Mouse (Mus musculus): ENCODE measurements around the gene Tuba4a. TPM values are rescaled to one million over a fixed set of nuclear protein-coding genes. Genes with fewer than 3 reads are reported as not detected.
A peak's percentile ranks its signal among the peaks of the same experiment; 100 is the strongest.
"Not testable (repeated sequence)": the region's sequence is repeated elsewhere in the genome, so short reads cannot be mapped to it uniquely, and the experiment has no call there.

The Tuba4a gene
- polyA plus RNA-seq, 1 experiment from 2014 or later = 282 TPM

DNA sequence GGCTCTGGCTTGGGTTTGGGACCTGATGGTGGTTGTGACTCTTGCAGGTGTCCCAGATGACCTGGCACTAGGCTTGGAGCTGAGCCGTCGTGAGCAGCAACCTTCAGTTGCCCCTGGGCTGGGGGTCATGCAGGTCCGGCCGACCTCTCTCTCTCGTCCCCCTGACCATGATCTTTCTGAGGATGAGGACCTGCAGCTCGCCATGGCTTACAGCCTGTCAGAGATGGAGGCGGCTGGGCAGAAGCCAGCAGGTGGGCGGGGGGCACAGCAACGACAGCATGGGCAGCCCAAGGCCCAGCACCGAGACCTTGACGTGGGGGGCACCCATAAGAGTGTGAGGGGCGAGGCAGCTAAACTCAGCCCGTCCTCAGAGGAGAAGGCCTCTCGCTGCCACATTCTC lies 23.7 kb upstream of the Tuba4a start:
- H3K36me3 ChIP-seq (ENCODE audit: control insufficient read depth, insufficient read depth, low read length) = no peaks in the 10 kb centered on the region; the same call in 1 of the 2 replicates
- ATAC-seq (replicated peaks; ENCODE audit: low FRiP score) (no peak), DNase-seq (ENCODE audit: low spot score) (no peak)
- H3K27ac ChIP-seq (ENCODE audit: low read depth, low read length) = no peak overlapping the region
- no peak overlapping the region for H3K4me3 ChIP-seq (ENCODE audit: low read depth, low read length)
- no peak overlapping the region for H3K4me2 ChIP-seq
- H3K9ac ChIP-seq (ENCODE audit: low read depth, low read length) = no peak overlapping the region
- no peaks in the 10 kb centered on the region; the same call in 1 of the 2 replicates for H3K27me3 ChIP-seq (replicated peaks; ENCODE audit: control insufficient read depth, insufficient read depth, low read length)
- 88% methylated on average over 14 of the region's 14 CpGs for WGBS
- peaks cover 8% of the 10 kb centered on the region for H3K4me1 ChIP-seq (replicated peaks; ENCODE audit: control insufficient read depth, insufficient read depth, low read length)
- H3K9me3 ChIP-seq (ENCODE audit: control insufficient read depth, low read length) = no peaks in the 10 kb centered on the region

GRCm38 (mm10) chr1:75239591-75239990 lies 19.9 kb upstream of the Tuba4a start:
- no peak overlapping the region for H3K9ac ChIP-seq (ENCODE audit: low read depth, low read length)
- WGBS = 89% methylated on average over 10 of the region's 10 CpGs
- DNase-seq (ENCODE audit: low spot score) (no peak), ATAC-seq (replicated peaks; ENCODE audit: low FRiP score) (no peak)
- H3K36me3 ChIP-seq (ENCODE audit: control insufficient read depth, insufficient read depth, low read length) = no peaks in the 10 kb centered on the region; the same call in 1 of the 2 replicates
- peaks cover 4% of the 10 kb centered on the region; the same call in 1 of the 2 replicates for H3K4me1 ChIP-seq (replicated peaks; ENCODE audit: control insufficient read depth, insufficient read depth, low read length)
- no peak overlapping the region for H3K4me2 ChIP-seq
- H3K9me3 ChIP-seq (ENCODE audit: control insufficient read depth, low read length) = no peaks in the 10 kb centered on the region
- no peaks in the 10 kb centered on the region for H3K27me3 ChIP-seq (replicated peaks; ENCODE audit: control insufficient read depth, insufficient read depth, low read length)
- H3K4me3 ChIP-seq (ENCODE audit: low read depth, low read length) = no peak overlapping the region
- no peak overlapping the region for H3K27ac ChIP-seq (ENCODE audit: low read depth, low read length)

DNA sequence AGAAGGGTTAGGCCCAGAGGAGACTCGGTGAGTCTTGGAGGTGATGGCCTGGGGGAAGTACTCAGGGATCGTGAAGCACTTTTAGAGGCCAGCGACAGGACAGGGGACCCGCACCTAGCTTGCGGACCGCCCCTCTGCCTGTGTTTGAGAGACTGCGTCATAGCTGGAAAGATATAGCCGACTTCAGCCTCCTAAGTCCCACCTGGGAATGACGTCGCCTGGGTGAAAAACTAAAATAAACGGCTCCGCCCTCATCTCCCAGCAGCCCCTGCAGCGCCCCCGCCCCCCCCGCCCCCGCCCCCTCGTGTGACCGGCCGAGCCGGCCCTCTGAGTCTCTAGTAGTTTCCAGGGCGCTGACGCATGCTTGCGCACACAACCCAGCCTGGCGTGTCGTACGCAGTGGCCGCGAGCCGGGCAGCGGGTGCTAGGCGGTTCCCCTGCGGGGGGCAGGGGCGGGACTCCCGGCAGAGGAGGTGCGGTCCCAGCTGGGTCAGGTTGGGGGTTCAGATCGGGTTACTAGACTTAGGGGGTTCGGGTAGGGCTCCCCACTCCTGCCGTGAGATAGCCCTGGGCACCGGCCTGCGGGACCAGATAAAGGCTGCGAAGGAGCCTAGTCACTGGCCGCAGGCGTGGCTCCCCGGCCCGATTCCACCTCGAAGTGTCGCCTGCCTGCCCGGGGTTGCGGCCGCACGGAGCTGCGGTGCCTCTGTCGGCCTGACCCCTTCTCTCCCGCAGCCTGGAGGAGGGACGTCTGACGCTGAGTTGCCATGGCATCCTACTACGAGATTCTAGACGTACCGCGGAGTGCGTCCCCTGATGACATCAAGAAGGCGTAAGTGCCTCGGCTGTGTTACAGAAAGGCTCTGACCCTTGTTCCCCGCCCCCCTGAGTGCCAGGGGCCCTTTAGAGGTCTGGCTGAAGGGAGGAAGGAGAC lies 16.7 kb upstream of the Tuba4a start, which contains the start of gene Dnajb2:
Dnajb2 (plus strand) TSS at position 290 of the 934 bp plus-strand sequence.
- Histone ChIP-seq H3K9me3 (ENCODE audit: control insufficient read depth, low read length) (no peaks in the 10 kb centered on the region), H3K4me3 (ENCODE audit: low read depth, low read length) (peak within 1 kb of the TSS; percentile 66), H3K27ac (ENCODE audit: low read depth, low read length) (peak within 1 kb of the TSS; percentile 93), H3K4me2 (peak within 1 kb of the TSS; percentile 90), H3K9ac (ENCODE audit: low read depth, low read length) (peak within 1 kb of the TSS; percentile 76), H3K27me3 (replicated peaks; ENCODE audit: control insufficient read depth, insufficient read depth, low read length) (no peaks in the 10 kb centered on the region), H3K36me3 (ENCODE audit: control insufficient read depth, insufficient read depth, low read length) (no peaks in the 10 kb centered on the region), H3K4me1 (replicated peaks; ENCODE audit: control insufficient read depth, insufficient read depth, low read length) (peaks cover 4% of the 10 kb centered on the region; the same call in 1 of the 2 replicates)
- DNase-seq (ENCODE audit: low spot score) (peak; percentile 81), ATAC-seq (replicated peaks; ENCODE audit: low FRiP score) (peak; percentile 89)
- 2% methylated on average over 60 of the region's 64 CpGs for WGBS

DNA sequence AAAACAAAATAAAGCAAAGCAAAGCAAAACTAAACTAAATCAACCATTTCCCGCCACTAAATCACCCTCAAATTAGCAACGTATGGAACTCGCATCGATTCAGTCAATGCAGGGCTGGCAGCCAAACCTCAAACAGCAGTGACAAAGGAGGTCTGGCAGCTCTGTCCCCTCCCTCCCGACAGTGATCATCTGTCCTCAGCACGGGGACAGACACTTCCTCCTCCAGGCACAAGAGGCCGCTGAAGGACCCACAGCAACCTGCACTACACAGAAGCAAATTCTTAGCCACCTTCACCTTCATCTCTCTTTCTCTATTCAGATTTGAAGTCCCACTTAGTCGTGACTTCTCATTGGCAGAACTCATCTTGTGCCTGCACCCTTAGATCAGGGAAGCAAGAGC lies 14.9 kb upstream of the Tuba4a start:
- H3K36me3 ChIP-seq (ENCODE audit: control insufficient read depth, insufficient read depth, low read length) = no peaks in the 10 kb centered on the region
- H3K4me1 ChIP-seq (replicated peaks; ENCODE audit: control insufficient read depth, insufficient read depth, low read length) = peaks cover 4% of the 10 kb centered on the region; the same call in 1 of the 2 replicates
- H3K9me3 ChIP-seq (ENCODE audit: control insufficient read depth, low read length) = no peaks in the 10 kb centered on the region
- H3K9ac ChIP-seq (ENCODE audit: low read depth, low read length) = no peak overlapping the region
- H3K27ac ChIP-seq (ENCODE audit: low read depth, low read length) = no peak overlapping the region
- ATAC-seq (replicated peaks; ENCODE audit: low FRiP score) = peak; percentile 48
- no peak overlapping the region for H3K4me3 ChIP-seq (ENCODE audit: low read depth, low read length)
- WGBS = 2% methylated on average over 8 of the region's 8 CpGs
- no peak overlapping the region for H3K4me2 ChIP-seq
- DNase-seq (ENCODE audit: low spot score) = no peak
- H3K27me3 ChIP-seq (replicated peaks; ENCODE audit: control insufficient read depth, insufficient read depth, low read length) = no peaks in the 10 kb centered on the region

GRCm38 (mm10) chr1:75232489-75232888 lies 12.8 kb upstream of the Tuba4a start:
- H3K4me2 ChIP-seq; ATAC-seq (replicated peaks; ENCODE audit: low FRiP score); H3K36me3 ChIP-seq (ENCODE audit: control insufficient read depth, insufficient read depth, low read length); H3K4me3 ChIP-seq (ENCODE audit: low read depth, low read length); H3K9me3 ChIP-seq (ENCODE audit: control insufficient read depth, low read length); H3K27me3 ChIP-seq (replicated peaks; ENCODE audit: control insufficient read depth, insufficient read depth, low read length); H3K4me1 ChIP-seq (replicated peaks; ENCODE audit: control insufficient read depth, insufficient read depth, low read length); H3K27ac ChIP-seq (ENCODE audit: low read depth, low read length); H3K9ac ChIP-seq (ENCODE audit: low read depth, low read length); DNase-seq (ENCODE audit: low spot score): not testable (repeated sequence)
- 54% methylated on average over 4 of the region's 4 CpGs for WGBS

DNA sequence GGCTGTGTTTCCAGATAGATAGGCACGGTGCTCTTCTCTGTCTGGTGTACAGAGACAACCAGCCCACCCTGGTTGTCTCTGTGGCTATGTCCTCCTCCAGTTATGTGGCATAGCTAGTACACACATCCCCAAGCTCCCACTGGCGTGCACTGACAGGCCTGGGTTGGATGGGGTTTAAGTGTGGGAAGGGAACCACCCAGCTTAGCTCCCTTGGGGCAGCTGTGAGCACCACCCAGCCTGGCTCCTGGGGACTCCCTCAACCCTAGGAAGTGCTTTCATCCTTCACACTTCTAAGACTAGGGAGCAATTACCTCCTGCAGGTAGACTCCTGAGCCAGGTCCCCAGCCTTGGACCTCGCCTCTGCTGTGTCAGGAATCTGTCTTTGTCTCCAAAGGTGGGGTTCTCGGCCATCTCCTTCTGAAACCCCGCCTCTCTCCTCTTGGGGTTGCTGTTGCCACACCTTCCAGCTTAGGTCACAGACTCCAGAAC lies 12.0 kb upstream of the Tuba4a start, which contains the start of gene A630095N17Rik:
A630095N17Rik (minus strand) TSS at position 439 of the 489 bp plus-strand sequence.
- Histone ChIP-seq H3K4me3 (ENCODE audit: low read depth, low read length) (no peak within 1 kb of the TSS), H3K9me3 (ENCODE audit: control insufficient read depth, low read length) (no peaks in the 10 kb centered on the region), H3K27ac (ENCODE audit: low read depth, low read length) (no peak within 1 kb of the TSS), H3K9ac (ENCODE audit: low read depth, low read length) (no peak within 1 kb of the TSS), H3K27me3 (replicated peaks; ENCODE audit: control insufficient read depth, insufficient read depth, low read length) (no peaks in the 10 kb centered on the region), H3K4me1 (replicated peaks; ENCODE audit: control insufficient read depth, insufficient read depth, low read length) (peaks cover 2% of the 10 kb centered on the region; the same call in 1 of the 2 replicates), H3K36me3 (ENCODE audit: control insufficient read depth, insufficient read depth, low read length) (no peaks in the 10 kb centered on the region), H3K4me2 (no peak within 1 kb of the TSS)
- DNase-seq (ENCODE audit: low spot score) (no peak), ATAC-seq (replicated peaks; ENCODE audit: low FRiP score) (no peak)
- 71% methylated on average over 5 of the region's 5 CpGs for WGBS

- Histone ChIP-seq H3K36me3 (ENCODE audit: control insufficient read depth, insufficient read depth, low read length) (no peaks in the 10 kb centered on the region), H3K4me3 (ENCODE audit: low read depth, low read length) (no peak overlapping the region), H3K4me1 (replicated peaks; ENCODE audit: control insufficient read depth, insufficient read depth, low read length) (peaks cover 2% of the 10 kb centered on the region; the same call in 1 of the 2 replicates), H3K27ac (ENCODE audit: low read depth, low read length) (no peak overlapping the region), H3K4me2 (no peak overlapping the region), H3K9ac (ENCODE audit: low read depth, low read length) (no peak overlapping the region), H3K9me3 (ENCODE audit: control insufficient read depth, low read length) (no peaks in the 10 kb centered on the region), H3K27me3 (replicated peaks; ENCODE audit: control insufficient read depth, insufficient read depth, low read length) (no peaks in the 10 kb centered on the region)
- 76% methylated on average over 4 of the region's 4 CpGs for WGBS
- no peak for ATAC-seq (replicated peaks; ENCODE audit: low FRiP score)
- DNase-seq (ENCODE audit: low spot score) = no peak
These were observed 11.6 kb upstream of the Tuba4a start for GRCm38 (mm10) chr1:75231224-75231623.

GRCm38 (mm10) chr1:75230335-75230994 lies 10.8 kb upstream of the Tuba4a start:
- Histone ChIP-seq H3K9me3 (ENCODE audit: control insufficient read depth, low read length) (no peaks in the 10 kb centered on the region), H3K27ac (ENCODE audit: low read depth, low read length) (no peak overlapping the region), H3K36me3 (ENCODE audit: control insufficient read depth, insufficient read depth, low read length) (no peaks in the 10 kb centered on the region), H3K27me3 (replicated peaks; ENCODE audit: control insufficient read depth, insufficient read depth, low read length) (no peaks in the 10 kb centered on the region), H3K4me1 (replicated peaks; ENCODE audit: control insufficient read depth, insufficient read depth, low read length) (peaks cover 4% of the 10 kb centered on the region), H3K4me2 (no peak overlapping the region), H3K9ac (ENCODE audit: low read depth, low read length) (no peak overlapping the region), H3K4me3 (ENCODE audit: low read depth, low read length) (no peak overlapping the region)
- no peak for DNase-seq (ENCODE audit: low spot score)
- ATAC-seq (replicated peaks; ENCODE audit: low FRiP score) = 0 out of 2 replicates have a peak, but pooled peaks have one; percentile 39
- WGBS = 64% methylated on average over 7 of the region's 7 CpGs

All from liver, embryonic 11.5 days (tissue).